Mouse (Mus musculus): ENCODE measurements around the gene Galk1. TPM values are rescaled to one million over a fixed set of nuclear protein-coding genes. Genes with fewer than 3 reads are reported as not detected.

The Galk1 gene
- polyA plus RNA-seq, 1 experiment from 2014 or later: 184 TPM

DNA sequence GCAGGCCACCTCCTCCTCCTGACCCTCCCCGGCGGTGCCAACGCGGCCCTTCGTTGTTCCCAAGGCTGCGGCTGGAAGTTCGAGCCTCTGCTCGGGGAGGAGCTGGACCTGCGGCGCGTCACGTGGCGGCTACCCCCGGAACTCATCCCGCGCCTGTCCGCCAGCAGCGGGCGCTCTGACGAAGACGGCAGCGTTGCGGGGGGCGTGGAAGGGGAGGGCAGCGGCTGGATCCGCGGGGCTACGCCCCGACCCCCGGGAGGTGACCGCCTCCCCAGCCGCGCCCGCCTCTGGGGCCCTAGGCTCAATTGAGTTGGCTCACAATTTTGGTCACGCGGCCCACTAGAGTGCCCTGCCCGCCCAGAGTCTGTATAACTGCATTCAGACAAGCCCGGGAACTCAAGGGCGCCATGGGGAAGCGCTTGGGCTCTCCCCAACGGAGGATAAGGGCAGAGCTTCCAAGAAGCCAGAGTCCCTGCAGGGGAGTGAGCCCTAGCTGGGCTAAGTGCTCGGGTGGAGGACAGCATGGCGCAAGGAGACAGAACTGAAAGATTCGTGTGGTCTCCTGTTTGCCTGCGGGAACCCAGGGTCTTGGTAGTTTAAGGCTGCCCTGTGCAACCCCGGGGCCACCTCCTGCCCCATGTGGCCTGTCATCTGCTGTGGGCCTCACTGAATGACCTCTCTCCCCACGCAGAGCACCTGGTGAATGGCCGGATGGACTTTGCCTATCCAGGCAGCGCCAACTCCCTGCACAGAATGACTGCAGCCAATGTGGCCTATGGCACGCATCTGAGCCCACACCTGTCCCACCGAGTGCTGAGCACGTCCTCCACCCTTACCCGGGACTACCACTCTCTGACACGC, 7.4 kb downstream of the Galk1 start:
- Histone ChIP-seq H3K36me3 (peaks cover 36% of the 10 kb centered on the region), H3K4me3 (peak overlapping the region; percentile 51), H3K4me1 (replicated peaks) (peaks cover 49% of the 10 kb centered on the region), H3K9me3 (no peaks in the 10 kb centered on the region), H3K27me3 (ENCODE audit: insufficient read depth, poor library complexity, severe bottlenecking) (peaks cover 13% of the 10 kb centered on the region), H3K27ac (peak overlapping the region; percentile 87)
- DNase-seq (ENCODE audit: low spot score): peak; percentile 86
- WGBS: 6% methylated on average over 54 of the region's 54 CpGs

DNA sequence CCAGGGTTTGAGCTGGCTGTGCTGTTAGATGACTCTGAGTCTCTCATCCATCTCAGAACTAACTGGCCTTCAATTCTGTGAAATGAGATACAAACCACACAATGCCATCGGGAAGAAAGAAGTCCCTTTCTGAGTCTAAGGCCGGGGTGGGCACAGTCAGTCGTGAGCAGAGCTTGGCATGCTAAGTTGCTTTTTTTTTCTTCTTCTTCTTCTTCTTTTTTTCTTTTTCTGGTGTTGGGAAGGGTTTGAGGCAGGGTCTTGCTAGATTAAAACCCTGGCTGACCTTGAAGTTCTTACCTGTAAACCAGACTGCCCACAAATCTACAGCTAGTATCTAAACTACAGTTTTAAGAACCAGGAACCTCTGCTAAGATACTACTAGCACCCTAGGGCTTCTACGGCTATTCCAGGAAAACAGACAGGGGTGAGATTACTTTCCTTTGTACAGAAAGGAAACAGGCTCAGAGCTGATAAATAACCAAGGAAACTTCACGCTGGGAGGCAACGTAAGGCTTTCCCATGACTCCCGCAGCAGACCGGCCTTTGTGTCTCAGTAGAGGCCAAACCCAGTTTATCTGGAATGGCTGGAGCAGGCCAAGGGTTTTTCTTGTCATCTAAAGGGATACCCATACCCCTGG, 8.2 kb downstream of the Galk1 start:
- H3K9me3 ChIP-seq: no peaks in the 10 kb centered on the region
- peak overlapping the region; percentile 87 for H3K27ac ChIP-seq
- no peak for DNase-seq (ENCODE audit: low spot score)
- H3K27me3 ChIP-seq (ENCODE audit: insufficient read depth, poor library complexity, severe bottlenecking): peaks cover 17% of the 10 kb centered on the region
- peaks cover 28% of the 10 kb centered on the region for H3K36me3 ChIP-seq
- peak overlapping the region; percentile 51 for H3K4me3 ChIP-seq
- 39% methylated on average over 8 of the region's 8 CpGs for WGBS
- peaks cover 54% of the 10 kb centered on the region for H3K4me1 ChIP-seq (replicated peaks)

DNA sequence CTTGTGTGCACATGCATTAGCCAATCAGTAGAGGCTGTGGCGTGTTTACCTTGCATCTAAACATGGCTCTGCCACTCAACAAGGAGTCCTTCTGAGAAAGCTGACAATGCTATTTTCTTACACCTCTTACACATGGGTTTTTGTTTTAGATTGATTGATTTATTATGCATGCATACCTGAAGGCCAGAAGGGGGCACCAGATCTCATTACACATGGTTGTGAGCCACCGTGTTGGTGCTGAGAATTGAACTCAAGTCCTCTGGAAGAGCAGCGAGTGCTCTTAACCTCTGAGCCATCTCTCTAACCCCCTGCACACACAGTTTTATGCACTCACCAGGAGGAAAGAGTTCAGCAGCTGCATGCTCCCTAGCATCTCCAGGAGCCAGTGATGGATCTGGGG, 9.6 kb downstream of the Galk1 start:
- peaks cover 15% of the 10 kb centered on the region for H3K36me3 ChIP-seq
- H3K9me3 ChIP-seq: no peaks in the 10 kb centered on the region
- 84% methylated on average over 3 of the region's 3 CpGs for WGBS
- DNase-seq (ENCODE audit: low spot score): no peak
- H3K27me3 ChIP-seq (ENCODE audit: insufficient read depth, poor library complexity, severe bottlenecking): peaks cover 17% of the 10 kb centered on the region
- H3K4me1 ChIP-seq (replicated peaks): peaks cover 45% of the 10 kb centered on the region
- H3K27ac ChIP-seq: no peak overlapping the region
- H3K4me3 ChIP-seq: no peak overlapping the region

DNA sequence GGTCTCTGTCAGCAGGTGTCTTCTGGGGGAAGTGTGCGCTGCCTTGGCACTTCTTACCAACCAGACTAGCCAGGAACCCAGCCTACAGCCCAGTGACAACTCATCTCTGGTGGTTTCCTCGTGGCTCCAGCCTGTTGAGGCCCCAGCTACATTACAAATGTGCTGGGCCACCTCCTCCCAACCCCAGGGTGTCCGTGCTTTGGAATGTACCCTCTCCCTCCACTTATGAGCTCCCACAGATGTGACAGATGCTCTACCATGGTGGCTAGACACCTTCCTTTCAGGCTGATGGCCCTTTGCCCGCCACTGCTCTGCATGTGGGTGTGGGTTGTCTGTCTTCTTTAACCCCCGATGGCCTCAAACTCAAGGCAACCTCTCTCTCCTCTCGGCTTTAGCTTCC, 10.8 kb downstream of the Galk1 start:
- H3K4me3 ChIP-seq: no peak overlapping the region
- no peak for DNase-seq (ENCODE audit: low spot score)
- peaks cover 17% of the 10 kb centered on the region; the same call in 1 of the 2 replicates for H3K27me3 ChIP-seq (ENCODE audit: insufficient read depth, poor library complexity, severe bottlenecking)
- no peak overlapping the region for H3K27ac ChIP-seq
- WGBS: 69% methylated on average over 6 of the region's 6 CpGs
- no peaks in the 10 kb centered on the region for H3K9me3 ChIP-seq
- peaks cover 4% of the 10 kb centered on the region; the same call in 1 of the 2 replicates for H3K36me3 ChIP-seq
- peaks cover 45% of the 10 kb centered on the region for H3K4me1 ChIP-seq (replicated peaks)

DNA sequence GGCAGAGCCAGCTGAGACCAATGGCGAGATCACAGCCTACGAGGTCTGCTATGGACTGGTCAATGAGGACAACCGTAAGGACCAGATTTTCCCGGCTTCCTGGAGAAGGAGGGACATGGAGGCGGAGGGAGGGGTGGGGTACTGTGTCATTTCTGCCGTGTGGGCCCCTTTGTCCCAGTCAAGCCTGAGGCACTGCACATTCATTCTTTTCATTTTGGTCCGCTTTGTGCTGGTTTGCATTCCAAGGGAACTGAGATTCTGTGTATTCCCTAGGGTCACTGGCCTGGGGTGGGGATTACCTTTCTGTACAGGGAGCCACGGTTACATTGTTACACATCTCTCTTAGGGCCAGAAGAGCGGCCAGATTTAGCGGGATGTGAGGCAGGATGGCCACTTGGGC, 11.9 kb downstream of the Galk1 start:
- Histone ChIP-seq H3K4me1 (replicated peaks) (peaks cover 36% of the 10 kb centered on the region), H3K27me3 (ENCODE audit: insufficient read depth, poor library complexity, severe bottlenecking) (peaks cover 14% of the 10 kb centered on the region; the same call in 1 of the 2 replicates), H3K27ac (peak overlapping the region; percentile 73), H3K36me3 (no peaks in the 10 kb centered on the region), H3K9me3 (no peaks in the 10 kb centered on the region), H3K4me3 (peak overlapping the region; percentile 25)
- no peak for DNase-seq (ENCODE audit: low spot score)
- 40% methylated on average over 10 of the region's 10 CpGs for WGBS

DNA sequence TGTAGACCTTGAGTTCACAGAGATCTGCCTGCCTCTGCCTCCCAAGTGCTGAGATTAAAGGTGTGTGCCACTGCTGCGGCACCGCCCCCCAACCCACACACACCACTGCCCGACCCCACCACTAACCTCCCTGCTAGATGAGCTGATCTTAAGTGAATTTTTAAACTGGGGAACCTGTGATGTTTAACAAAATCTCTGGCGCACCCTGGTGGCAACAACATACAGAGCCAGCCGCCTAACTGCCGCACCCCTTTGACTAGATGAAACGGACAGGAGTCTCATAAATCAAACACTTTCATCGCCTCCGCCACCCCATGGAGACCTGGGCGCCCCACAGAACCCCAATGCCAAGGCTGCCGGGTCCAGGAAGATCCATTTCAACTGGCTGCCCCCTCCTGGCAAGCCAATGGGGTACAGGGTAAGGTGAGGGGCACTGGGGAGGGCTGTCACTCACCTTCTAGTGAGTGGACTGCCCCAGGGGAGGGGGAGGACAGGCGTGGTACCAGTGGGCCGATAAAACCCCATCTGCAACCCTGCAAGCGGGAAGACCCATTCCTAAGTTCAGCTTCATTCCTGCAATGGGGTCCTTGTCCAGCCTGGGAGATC, 12.9 kb downstream of the Galk1 start:
- Histone ChIP-seq H3K9me3 (no peaks in the 10 kb centered on the region), H3K4me3 (peak overlapping the region; percentile 11), H3K4me1 (replicated peaks) (peaks cover 27% of the 10 kb centered on the region), H3K36me3 (no peaks in the 10 kb centered on the region), H3K27me3 (ENCODE audit: insufficient read depth, poor library complexity, severe bottlenecking) (peaks cover 13% of the 10 kb centered on the region; the same call in 1 of the 2 replicates), H3K27ac (peak overlapping the region; percentile 59; the same call in 1 of the 2 replicates)
- peak; percentile 70 for DNase-seq (ENCODE audit: low spot score)
- 20% methylated on average over 14 of the region's 14 CpGs for WGBS

DNA sequence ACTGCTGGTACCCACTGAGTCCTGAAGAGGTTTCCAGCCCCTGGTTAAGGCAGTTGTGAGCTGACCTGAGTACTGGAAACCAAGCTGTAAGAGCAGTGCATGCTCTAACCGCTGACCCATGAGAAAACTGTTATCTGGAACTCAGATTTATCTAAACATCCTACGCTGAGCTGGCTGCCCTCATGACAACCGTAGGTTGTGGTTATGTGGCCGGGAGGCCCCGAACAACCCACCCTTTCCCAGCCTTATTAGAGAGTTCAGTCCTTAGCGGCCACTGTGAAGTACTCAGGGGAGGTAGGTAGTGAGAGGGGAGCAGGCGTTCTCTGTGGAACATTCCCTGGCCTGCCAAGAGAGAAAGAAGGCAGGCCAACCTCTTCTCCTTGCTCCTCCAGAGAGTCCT, 13.5 kb downstream of the Galk1 start:
- DNase-seq (ENCODE audit: low spot score): no peak
- H3K27ac ChIP-seq: no peak overlapping the region
- no peaks in the 10 kb centered on the region for H3K36me3 ChIP-seq
- no peak overlapping the region for H3K4me3 ChIP-seq
- 88% methylated on average over 7 of the region's 7 CpGs for WGBS
- peaks cover 21% of the 10 kb centered on the region for H3K4me1 ChIP-seq (replicated peaks)
- H3K27me3 ChIP-seq (ENCODE audit: insufficient read depth, poor library complexity, severe bottlenecking): peaks cover 13% of the 10 kb centered on the region; the same call in 1 of the 2 replicates
- no peaks in the 10 kb centered on the region for H3K9me3 ChIP-seq

DNA sequence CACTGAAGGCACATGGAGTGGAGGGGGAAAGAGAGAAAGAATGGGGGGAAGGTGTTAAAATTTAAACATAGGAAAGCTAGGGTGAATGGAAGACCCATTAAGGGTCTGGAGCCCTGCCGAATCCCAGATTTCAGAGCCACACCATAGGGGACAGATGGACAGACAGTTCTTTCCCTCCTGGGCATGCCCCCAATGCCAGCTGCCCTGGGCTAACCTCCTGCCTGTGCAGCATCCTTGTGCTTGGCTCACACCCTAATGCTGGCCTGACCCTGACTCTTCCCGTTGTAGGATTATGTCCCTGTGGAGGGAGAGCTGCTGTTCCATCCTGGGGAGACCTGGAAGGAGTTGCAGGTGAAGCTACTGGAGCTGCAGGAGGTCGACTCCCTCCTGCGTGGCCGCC, 14.9 kb downstream of the Galk1 start:
- Histone ChIP-seq H3K27ac (no peak overlapping the region), H3K9me3 (no peaks in the 10 kb centered on the region), H3K4me3 (no peak overlapping the region), H3K4me1 (replicated peaks) (peaks cover 18% of the 10 kb centered on the region), H3K36me3 (no peaks in the 10 kb centered on the region), H3K27me3 (ENCODE audit: insufficient read depth, poor library complexity, severe bottlenecking) (peaks cover 16% of the 10 kb centered on the region; the same call in 1 of the 2 replicates)
- no peak for DNase-seq (ENCODE audit: low spot score)
- 75% methylated on average over 5 of the region's 5 CpGs for WGBS

DNA sequence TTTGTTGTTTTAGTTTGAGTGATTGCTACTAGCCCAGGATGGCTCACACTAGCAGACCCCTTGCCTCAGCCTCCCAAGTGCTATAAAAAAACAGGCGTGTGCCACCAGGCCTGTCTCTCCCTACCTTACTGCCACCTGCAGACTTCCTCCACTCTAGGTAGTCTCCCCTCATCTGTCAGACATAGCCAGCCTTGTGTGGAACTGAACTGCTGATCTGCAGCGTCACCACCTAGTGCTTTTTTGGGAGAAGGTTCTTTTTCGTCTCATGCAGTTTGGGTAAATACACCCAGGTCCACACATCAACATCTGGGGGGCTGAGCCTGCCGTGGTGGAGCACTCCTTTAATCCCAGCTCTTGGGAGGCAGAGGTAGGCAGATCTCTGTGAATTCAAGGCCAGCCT, 15.5 kb downstream of the Galk1 start:
- H3K27ac ChIP-seq: no peak overlapping the region
- DNase-seq (ENCODE audit: low spot score): no peak
- no peaks in the 10 kb centered on the region for H3K36me3 ChIP-seq
- peaks cover 16% of the 10 kb centered on the region; the same call in 1 of the 2 replicates for H3K27me3 ChIP-seq (ENCODE audit: insufficient read depth, poor library complexity, severe bottlenecking)
- 77% methylated on average over 4 of the region's 4 CpGs for WGBS
- H3K4me1 ChIP-seq (replicated peaks): peaks cover 18% of the 10 kb centered on the region
- H3K9me3 ChIP-seq: no peaks in the 10 kb centered on the region
- no peak overlapping the region for H3K4me3 ChIP-seq

DNA sequence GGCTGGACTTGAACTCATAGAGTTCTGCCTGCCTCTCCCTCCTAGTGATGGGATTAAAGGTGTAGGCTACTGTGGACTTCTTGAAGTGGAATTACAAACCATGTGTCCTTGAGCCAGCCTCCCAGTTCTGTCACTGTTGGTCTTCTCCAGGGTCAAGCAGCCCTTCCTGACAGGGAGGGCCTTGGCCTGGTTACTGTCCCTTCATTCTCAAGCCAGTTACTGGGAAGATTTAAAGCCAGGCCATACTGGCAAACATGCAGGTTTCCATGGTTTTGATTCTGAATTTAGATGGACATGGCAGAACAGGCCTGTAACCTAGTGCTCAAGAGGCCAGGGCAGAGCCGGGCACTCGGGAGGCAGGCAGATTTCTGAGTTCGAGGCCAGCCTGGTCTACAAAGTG, 17.3 kb downstream of the Galk1 start:
- 93% methylated on average over 3 of the region's 3 CpGs for WGBS
- no peak overlapping the region for H3K4me3 ChIP-seq
- no peak for DNase-seq (ENCODE audit: low spot score)
- H3K4me1 ChIP-seq (replicated peaks): peaks cover 9% of the 10 kb centered on the region
- no peaks in the 10 kb centered on the region for H3K9me3 ChIP-seq
- peaks cover 16% of the 10 kb centered on the region; the same call in 1 of the 2 replicates for H3K27me3 ChIP-seq (ENCODE audit: insufficient read depth, poor library complexity, severe bottlenecking)
- no peaks in the 10 kb centered on the region for H3K36me3 ChIP-seq
- no peak overlapping the region for H3K27ac ChIP-seq

DNA sequence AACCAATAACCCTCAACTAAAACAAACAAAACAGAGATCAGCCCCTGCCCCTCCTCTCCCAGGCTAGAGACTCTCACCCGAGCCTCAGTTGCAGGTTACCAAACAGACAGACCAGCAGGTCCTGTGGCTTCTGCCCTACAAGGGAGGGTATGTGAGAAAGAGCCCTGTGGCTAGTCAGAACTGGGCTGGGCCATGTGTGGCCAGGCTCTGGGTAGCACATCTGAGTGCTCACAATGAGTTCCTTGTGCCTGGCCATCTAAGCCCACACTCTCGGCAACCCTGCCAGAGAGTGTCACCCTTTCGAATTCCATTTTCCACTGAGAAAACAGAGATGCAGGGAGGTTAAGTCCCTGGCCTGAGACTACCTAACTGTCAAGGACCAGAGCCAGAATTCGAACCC, 20.4 kb downstream of the Galk1 start:
- no peak overlapping the region for H3K4me3 ChIP-seq
- no peaks in the 10 kb centered on the region for H3K36me3 ChIP-seq
- H3K27me3 ChIP-seq (ENCODE audit: insufficient read depth, poor library complexity, severe bottlenecking): peaks cover 27% of the 10 kb centered on the region
- WGBS: 62% methylated on average over 4 of the region's 4 CpGs
- no peaks in the 10 kb centered on the region for H3K9me3 ChIP-seq
- peaks cover 15% of the 10 kb centered on the region; the same call in 1 of the 2 replicates for H3K4me1 ChIP-seq (replicated peaks)
- no peak overlapping the region for H3K27ac ChIP-seq
- no peak for DNase-seq (ENCODE audit: low spot score)

DNA sequence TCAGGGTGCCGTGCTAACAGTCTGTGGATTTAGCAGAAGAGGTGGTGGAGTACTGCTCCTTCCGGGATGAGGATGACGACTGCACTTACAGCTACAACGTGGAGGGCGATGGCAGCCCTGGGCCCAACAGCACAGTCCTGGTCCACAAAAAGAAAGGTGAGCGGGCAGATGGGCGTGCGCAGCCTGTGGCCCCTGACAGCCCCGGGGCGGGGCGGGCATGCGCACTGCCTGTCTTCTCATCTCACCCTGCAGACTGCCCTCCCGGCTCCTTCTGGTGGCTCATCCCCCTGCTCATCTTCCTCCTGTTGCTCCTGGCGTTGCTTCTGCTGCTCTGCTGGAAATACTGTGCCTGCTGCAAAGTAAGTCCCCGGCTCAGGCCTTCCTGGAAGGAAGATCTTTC, 22.8 kb downstream of the Galk1 start:
- DNase-seq (ENCODE audit: low spot score): no peak
- Histone ChIP-seq H3K4me3 (peak overlapping the region; percentile 38), H3K4me1 (replicated peaks) (peaks cover 15% of the 10 kb centered on the region; the same call in 1 of the 2 replicates), H3K36me3 (no peaks in the 10 kb centered on the region), H3K9me3 (no peaks in the 10 kb centered on the region), H3K27ac (0 out of 2 replicates have a peak overlapping the region, but pooled peaks have one; percentile 31), H3K27me3 (ENCODE audit: insufficient read depth, poor library complexity, severe bottlenecking) (peaks cover 30% of the 10 kb centered on the region)
- WGBS: 27% methylated on average over 15 of the region's 15 CpGs
